24 mouse cellular contexts compared by ENCODE assay signal in the genomic region with DNA sequence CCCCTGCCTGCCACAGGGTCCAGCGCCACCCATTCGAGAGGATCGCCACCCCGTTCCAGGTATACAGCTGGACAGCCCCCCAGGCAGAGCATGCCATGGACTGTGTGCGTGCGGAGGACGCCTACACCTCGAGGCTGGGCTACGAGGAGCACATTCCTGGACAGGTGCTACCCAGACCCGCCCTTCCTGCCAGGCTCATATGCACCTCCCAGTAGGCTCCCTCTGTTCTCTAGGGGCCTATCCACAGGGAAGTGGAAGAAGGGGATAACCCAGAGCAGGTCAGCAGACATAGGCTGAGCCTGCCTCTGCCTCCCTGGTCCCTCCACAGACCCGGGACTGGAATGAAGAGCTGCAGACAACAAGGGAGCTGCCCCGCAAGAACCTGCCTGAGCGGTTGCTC. TPM values are rescaled to one million over a fixed set of nuclear protein-coding genes. Genes with fewer than 3 reads are reported as not detected.
DNase-seq lines count a peak whose midpoint lies in the region; ATAC-seq and TF ChIP-seq lines count a peak whose summit lies in the region.
"Had no signal": no experiment of that assay in that cellular context is flagged by ENCODE, and none has a peak within 500 bp of the region (broad histone marks: within the 10 kb centered on the region; RNA-seq: fewer than 3 reads in every experiment).

No protein-coding gene starts in this region.

- no peak overlapping the region for H3K4me3 ChIP-seq in embryonic facial prominence, embryonic 13.5 days
- no peak overlapping the region for H3K4me3 ChIP-seq in embryonic facial prominence, embryonic 10.5 days
- H3K4me3 ChIP-seq in kidney, embryonic 16.5 days (ENCODE audit: low read length), result no peak overlapping the region
- no peak overlapping the region for H3K4me3 ChIP-seq in intestine, embryonic 14.5 days (ENCODE audit: low read depth, low read length)
- no peak overlapping the region for H3K4me3 ChIP-seq in intestine, postnatal 0 days (ENCODE audit: low read depth, low read length)
- H3K4me3 ChIP-seq in lung, postnatal 0 days (ENCODE audit: low read depth, low read length), result no peak overlapping the region
- H3K4me3 ChIP-seq: embryonic facial prominence, embryonic 12.5 days; forebrain, embryonic 10.5 days; forebrain, embryonic 13.5 days; heart, adult 2 months had no signal

- H3K36me3 ChIP-seq in embryonic facial prominence, embryonic 13.5 days, result peaks cover 91% of the 10 kb centered on the region
- peaks cover 94% of the 10 kb centered on the region for H3K36me3 ChIP-seq in embryonic facial prominence, embryonic 10.5 days (replicated peaks)
- peaks cover 87% of the 10 kb centered on the region for H3K36me3 ChIP-seq in kidney, embryonic 16.5 days (ENCODE audit: insufficient read depth, low read length)
- peaks cover 91% of the 10 kb centered on the region for H3K36me3 ChIP-seq in intestine, embryonic 14.5 days (ENCODE audit: control insufficient read depth, insufficient read depth, low read length)
- peaks cover 91% of the 10 kb centered on the region for H3K36me3 ChIP-seq in intestine, postnatal 0 days (ENCODE audit: control insufficient read depth, insufficient read depth)
- H3K36me3 ChIP-seq in lung, postnatal 0 days (ENCODE audit: insufficient read depth, low read length), result peaks cover 61% of the 10 kb centered on the region

- ATAC-seq in embryonic facial prominence, embryonic 13.5 days (ENCODE audit: insufficient number of reproducible peaks, insufficient read depth, low FRiP score, low TSS enrichment, low read depth), result peak; percentile 39; the same call in 1 of the 2 replicates
- ATAC-seq in kidney, embryonic 16.5 days (ENCODE audit: low FRiP score, low TSS enrichment), result peak; percentile 35; the same call in 1 of the 2 replicates
- ATAC-seq in intestine, embryonic 14.5 days (replicated peaks; ENCODE audit: low FRiP score, low TSS enrichment, low read depth), result 0 out of 2 replicates have a peak, but pooled peaks have one; percentile 37
- no peak for ATAC-seq in intestine, postnatal 0 days
- no peak for ATAC-seq in lung, postnatal 0 days
- ATAC-seq: forebrain, embryonic 13.5 days; forebrain, embryonic 16.5 days; hindbrain, postnatal 0 days; inflammation-experienced regulatory T-cells, adult 6 months had no signal

- DNase-seq in embryonic facial prominence, embryonic 10.5 days (ENCODE audit: low spot score), result no peak
- no peak for DNase-seq in kidney, postnatal 14 days
- no peak for DNase-seq in intestine, embryonic 14.5 days (ENCODE audit: low spot score)
- no peak for DNase-seq in lung, postnatal 0 days (ENCODE audit: low spot score)
- DNase-seq: adrenal gland, adult 2 months; adrenal gland, postnatal 14 days; B cell, adult 2 months; cerebellum, adult 11 months; cerebellum, adult 8-10 months; gastrocnemius, postnatal 25 days; heart, postnatal 36 days; kidney, adult 2 months had no signal

- no peak overlapping the region for H3K9ac ChIP-seq in embryonic facial prominence, embryonic 13.5 days
- H3K9ac ChIP-seq in kidney, embryonic 16.5 days (replicated peaks; ENCODE audit: low read length), result no peak overlapping the region
- H3K9ac ChIP-seq in intestine, embryonic 14.5 days (ENCODE audit: low read length), result no peak overlapping the region
- H3K9ac ChIP-seq in intestine, postnatal 0 days (ENCODE audit: low read depth, low read length), result no peak overlapping the region
- H3K9ac ChIP-seq in lung, postnatal 0 days (replicated peaks; ENCODE audit: low read depth), result no peak overlapping the region
- H3K9ac ChIP-seq: embryonic facial prominence, embryonic 12.5 days; forebrain, embryonic 13.5 days; hindbrain, embryonic 14.5 days had no signal

- TF ChIP-seq EP300 in lung, postnatal 0 days (IDR thresholded peaks at IDR 0.05), result no peak

- H3K4me2 ChIP-seq in embryonic facial prominence, embryonic 13.5 days, result no peak overlapping the region
- H3K4me2 ChIP-seq in kidney, embryonic 16.5 days (replicated peaks; ENCODE audit: low read depth, low read length), result no peak overlapping the region
- no peak overlapping the region for H3K4me2 ChIP-seq in intestine, embryonic 14.5 days (ENCODE audit: low read length)
- H3K4me2 ChIP-seq in intestine, postnatal 0 days (replicated peaks; ENCODE audit: low read depth), result no peak overlapping the region
- H3K4me2 ChIP-seq in lung, postnatal 0 days (replicated peaks; ENCODE audit: low read depth, low read length), result no peak overlapping the region
- H3K4me2 ChIP-seq: embryonic facial prominence, embryonic 12.5 days; forebrain, embryonic 13.5 days; heart, embryonic 11.5 days; hindbrain, embryonic 14.5 days had no signal

- H3K9me3 ChIP-seq in embryonic facial prominence, embryonic 13.5 days, result peaks cover 9% of the 10 kb centered on the region; the same call in 1 of the 2 replicates
- H3K9me3 ChIP-seq in embryonic facial prominence, embryonic 10.5 days, result peaks cover 7% of the 10 kb centered on the region
- H3K9me3 ChIP-seq in kidney, embryonic 16.5 days (ENCODE audit: low read length), result peaks cover 9% of the 10 kb centered on the region
- H3K9me3 ChIP-seq in intestine, embryonic 14.5 days (ENCODE audit: control insufficient read depth, low read length), result 0 out of 2 replicates have a peak, but pooled peaks cover 3% of the 10 kb centered on the region
- H3K9me3 ChIP-seq in intestine, postnatal 0 days (ENCODE audit: control insufficient read depth), result no peaks in the 10 kb centered on the region
- H3K9me3 ChIP-seq in lung, postnatal 0 days (ENCODE audit: low read length), result no peaks in the 10 kb centered on the region
- H3K9me3 ChIP-seq: embryonic facial prominence, embryonic 12.5 days had no signal

- 93% methylated on average over 13 of the region's 13 CpGs for WGBS in embryonic facial prominence, embryonic 13.5 days
- 94% methylated on average over 13 of the region's 13 CpGs for WGBS in embryonic facial prominence, embryonic 10.5 days
- WGBS in kidney, embryonic 16.5 days, result 92% methylated on average over 13 of the region's 13 CpGs
- WGBS in intestine, embryonic 14.5 days, result 95% methylated on average over 13 of the region's 13 CpGs
- 84% methylated on average over 13 of the region's 13 CpGs for whole genome bisulfite sequencing in intestine, postnatal 0 days
- 95% methylated on average over 13 of the region's 13 CpGs for WGBS in lung, postnatal 0 days

- H3K27me3 ChIP-seq in embryonic facial prominence, embryonic 13.5 days, result no peaks in the 10 kb centered on the region
- H3K27me3 ChIP-seq in embryonic facial prominence, embryonic 10.5 days (replicated peaks; ENCODE audit: low read depth, poor library complexity, severe bottlenecking), result no peaks in the 10 kb centered on the region
- H3K27me3 ChIP-seq in kidney, embryonic 16.5 days (ENCODE audit: insufficient read depth, low read length), result no peaks in the 10 kb centered on the region
- no peaks in the 10 kb centered on the region for H3K27me3 ChIP-seq in intestine, embryonic 14.5 days (replicated peaks; ENCODE audit: control insufficient read depth, insufficient read depth, low read length)
- H3K27me3 ChIP-seq in intestine, postnatal 0 days (replicated peaks; ENCODE audit: control insufficient read depth, insufficient read depth, low read length), result no peaks in the 10 kb centered on the region
- H3K27me3 ChIP-seq in lung, postnatal 0 days (replicated peaks; ENCODE audit: insufficient read depth, low read length), result no peaks in the 10 kb centered on the region
- H3K27me3 ChIP-seq: embryonic facial prominence, embryonic 12.5 days; forebrain, embryonic 13.5 days had no signal

- H3K27ac ChIP-seq in embryonic facial prominence, embryonic 13.5 days, result no peak overlapping the region
- H3K27ac ChIP-seq in embryonic facial prominence, embryonic 10.5 days (replicated peaks), result no peak overlapping the region
- H3K27ac ChIP-seq in kidney, embryonic 16.5 days (ENCODE audit: low read length), result no peak overlapping the region
- H3K27ac ChIP-seq in intestine, embryonic 14.5 days (ENCODE audit: low read depth), result no peak overlapping the region
- 0 out of 2 replicates have a peak overlapping the region, but pooled peaks have one; percentile 7 for H3K27ac ChIP-seq in intestine, postnatal 0 days (ENCODE audit: low read depth, low read length)
- no peak overlapping the region for H3K27ac ChIP-seq in lung, postnatal 0 days (ENCODE audit: low read length)
- H3K27ac ChIP-seq: embryonic facial prominence, embryonic 12.5 days; forebrain, embryonic 10.5 days; forebrain, embryonic 13.5 days; heart, adult 2 months; hindbrain, embryonic 14.5 days; hindbrain, postnatal 0 days had no signal

- TF ChIP-seq CTCF in intestine, postnatal 0 days (IDR thresholded peaks at IDR 0.05; ENCODE audit: low read depth), result no peak
- TF ChIP-seq CTCF in lung, postnatal 0 days (IDR thresholded peaks at IDR 0.05), result no peak

- no peaks in the 10 kb centered on the region for H3K4me1 ChIP-seq in embryonic facial prominence, embryonic 13.5 days
- no peaks in the 10 kb centered on the region for H3K4me1 ChIP-seq in embryonic facial prominence, embryonic 10.5 days
- no peaks in the 10 kb centered on the region for H3K4me1 ChIP-seq in kidney, embryonic 16.5 days (ENCODE audit: insufficient read depth, low read length)
- no peaks in the 10 kb centered on the region for H3K4me1 ChIP-seq in intestine, embryonic 14.5 days (replicated peaks; ENCODE audit: control insufficient read depth, insufficient read depth, low read length)
- H3K4me1 ChIP-seq in intestine, postnatal 0 days (replicated peaks; ENCODE audit: control insufficient read depth, insufficient read depth, low read length), result no peaks in the 10 kb centered on the region
- no peaks in the 10 kb centered on the region for H3K4me1 ChIP-seq in lung, postnatal 0 days (ENCODE audit: insufficient read depth, low read depth, low read length)
- H3K4me1 ChIP-seq: embryonic facial prominence, embryonic 12.5 days; forebrain, embryonic 10.5 days; forebrain, embryonic 13.5 days had no signal

RNA-seq across cellular contexts. Expression of a gene that starts 11.0 kb away (rescaled TPM):
- polyA plus RNA-seq in embryonic facial prominence, embryonic 13.5 days (2015; fragmentation: Nextera tagmentation; extraction: Ambion mirVana), result 22.5 and 22.7 TPM in 2 replicates
- 29.0 and 32.3 TPM in 2 replicates for polyA plus RNA-seq in embryonic facial prominence, embryonic 10.5 days (2016; fragmentation: Nextera tagmentation; extraction: Ambion mirVana)
- 44.6 and 46.3 TPM in 2 replicates for polyA plus RNA-seq in kidney, embryonic 16.5 days (2015; fragmentation: Nextera tagmentation; extraction: Ambion mirVana)
- 38.7 and 47.0 TPM in 2 replicates for polyA plus RNA-seq in intestine, embryonic 14.5 days (2014; fragmentation: Nextera tagmentation; extraction: Ambion mirVana)
- polyA plus RNA-seq in intestine, postnatal 0 days (2015; fragmentation: Nextera tagmentation; extraction: Ambion mirVana), result 21.4 and 23.1 TPM in 2 replicates
- polyA plus RNA-seq in lung, postnatal 0 days (2015; fragmentation: Nextera tagmentation; extraction: Ambion mirVana), result 8.2 and 9.2 TPM in 2 replicates

RNA-seq across cellular contexts. Expression of a gene that starts 40.9 kb away (rescaled TPM):
- 0.48 and 0.50 TPM in 2 replicates for polyA plus RNA-seq in embryonic facial prominence, embryonic 13.5 days (2015; fragmentation: Nextera tagmentation; extraction: Ambion mirVana)
- 0.52 and 0.69 TPM in 2 replicates for polyA plus RNA-seq in embryonic facial prominence, embryonic 10.5 days (2016; fragmentation: Nextera tagmentation; extraction: Ambion mirVana)
- polyA plus RNA-seq in kidney, embryonic 16.5 days (2015; fragmentation: Nextera tagmentation; extraction: Ambion mirVana), result 0.17 TPM in 2 replicates
- 0.56 and 0.74 TPM in 2 replicates for polyA plus RNA-seq in intestine, embryonic 14.5 days (2014; fragmentation: Nextera tagmentation; extraction: Ambion mirVana)
- polyA plus RNA-seq in intestine, postnatal 0 days (2015; fragmentation: Nextera tagmentation; extraction: Ambion mirVana), result 0.25 and 0.35 TPM in 2 replicates
- polyA plus RNA-seq in lung, postnatal 0 days (2015; fragmentation: Nextera tagmentation; extraction: Ambion mirVana), result 0.69 and 0.85 TPM in 2 replicates
- polyA plus RNA-seq: inflammation-experienced regulatory T-cells, adult 6 months had no signal

RNA-seq across cellular contexts. Expression of a gene that starts 49.6 kb away (rescaled TPM):
- 1.1 and 1.9 TPM in 2 replicates for polyA plus RNA-seq in embryonic facial prominence, embryonic 13.5 days (2015; fragmentation: Nextera tagmentation; extraction: Ambion mirVana)
- polyA plus RNA-seq in embryonic facial prominence, embryonic 10.5 days (2016; fragmentation: Nextera tagmentation; extraction: Ambion mirVana), result 1.2 and 1.9 TPM in 2 replicates
- 5.5 and 6.2 TPM in 2 replicates for polyA plus RNA-seq in kidney, embryonic 16.5 days (2015; fragmentation: Nextera tagmentation; extraction: Ambion mirVana)
- 7.7 and 11.6 TPM in 2 replicates for polyA plus RNA-seq in intestine, embryonic 14.5 days (2014; fragmentation: Nextera tagmentation; extraction: Ambion mirVana)
- 7.9 and 9.2 TPM in 2 replicates for polyA plus RNA-seq in intestine, postnatal 0 days (2015; fragmentation: Nextera tagmentation; extraction: Ambion mirVana)
- 1.1 and 1.2 TPM in 2 replicates for polyA plus RNA-seq in lung, postnatal 0 days (2015; fragmentation: Nextera tagmentation; extraction: Ambion mirVana)

Comparison
In these comparisons a context has a peak if more than half of its experiments do, and no peak if none do; other contexts are left out.
1. ATAC-seq: peak in embryonic facial prominence, embryonic 13.5 days (single experiment), kidney, embryonic 16.5 days (single experiment) and intestine, embryonic 14.5 days (single experiment); none in intestine, postnatal 0 days (single experiment) and lung, postnatal 0 days (single experiment).